Mouse (Mus musculus): ENCODE measurements around the gene Tom1l2. TPM values are rescaled to one million over a fixed set of nuclear protein-coding genes. Genes with fewer than 3 reads are reported as not detected.

Tom1l2 gene
- polyA plus RNA-seq, 1 experiment from 2014 or later, result 6.8 TPM

DNA sequence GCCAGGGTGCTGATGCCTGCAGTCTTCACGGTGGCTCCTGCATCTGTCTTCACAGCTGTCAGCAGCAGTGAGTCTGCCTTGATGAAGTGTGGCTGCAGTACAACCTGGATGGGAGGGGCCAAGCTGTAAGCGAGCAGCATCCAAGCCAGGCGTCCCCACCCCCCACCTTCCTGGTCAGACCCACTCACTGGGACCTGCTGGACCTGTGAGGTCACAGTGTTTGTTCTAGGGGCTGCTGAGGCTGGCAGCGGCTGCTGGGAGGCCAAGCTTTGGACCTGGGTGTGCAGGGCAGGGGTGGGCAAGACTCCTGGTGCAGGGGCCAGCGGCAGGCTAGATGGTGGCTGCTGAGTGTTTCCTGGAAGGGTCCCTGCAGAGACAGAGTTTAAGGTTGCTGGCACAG, 146.5 kb downstream of the Tom1l2 start:
- 63% methylated on average over 5 of the region's 5 CpGs for WGBS (ENCODE audit: insufficient replicate concordance)
- no peak overlapping the region for H3K4me3 ChIP-seq (ENCODE audit: low read depth, low read length)
- no peak overlapping the region for H3K9ac ChIP-seq (ENCODE audit: low read depth, low read length)
- H3K4me1 ChIP-seq (ENCODE audit: control insufficient read depth, low read depth, low read length), result peaks cover 47% of the 10 kb centered on the region
- no peaks in the 10 kb centered on the region for H3K27me3 ChIP-seq (ENCODE audit: control insufficient read depth, insufficient read depth, low read depth, low read length)
- H3K9me3 ChIP-seq (replicated peaks; ENCODE audit: control insufficient read depth, low read length), result no peaks in the 10 kb centered on the region
- no peak overlapping the region for H3K27ac ChIP-seq (ENCODE audit: low read length)
- H3K4me2 ChIP-seq (ENCODE audit: low read depth, low read length), result no peak overlapping the region
- ATAC-seq (ENCODE audit: low read depth), result no peak
- H3K36me3 ChIP-seq (ENCODE audit: control insufficient read depth, insufficient read depth), result peaks cover 56% of the 10 kb centered on the region

DNA sequence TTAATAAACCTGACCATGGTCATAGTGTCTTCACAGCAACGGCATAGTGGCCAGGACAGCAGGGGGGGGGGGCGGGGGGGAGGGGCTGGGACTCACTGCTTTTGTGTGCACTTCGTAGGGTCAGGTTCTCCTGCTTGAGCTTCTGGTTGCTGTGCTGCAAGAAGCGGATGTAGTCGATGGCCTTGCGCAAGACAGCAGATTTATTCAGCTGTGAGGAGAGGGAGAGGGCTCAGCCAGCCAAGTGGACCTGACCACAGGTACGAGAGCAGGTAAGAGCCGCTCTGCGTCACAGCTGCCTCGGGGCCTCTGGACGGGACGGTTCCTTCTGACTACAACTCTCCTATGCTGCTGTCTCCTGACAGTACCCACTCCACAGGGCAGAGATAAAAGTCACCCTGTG, 147.7 kb downstream of the Tom1l2 start:
- no peaks in the 10 kb centered on the region for H3K27me3 ChIP-seq (ENCODE audit: control insufficient read depth, insufficient read depth, low read depth, low read length)
- ATAC-seq (ENCODE audit: low read depth), result no peak
- no peak overlapping the region for H3K9ac ChIP-seq (ENCODE audit: low read depth, low read length)
- no peak overlapping the region for H3K27ac ChIP-seq (ENCODE audit: low read length)
- H3K4me2 ChIP-seq (ENCODE audit: low read depth, low read length), result no peak overlapping the region
- H3K4me1 ChIP-seq (ENCODE audit: control insufficient read depth, low read depth, low read length), result peaks cover 38% of the 10 kb centered on the region
- peaks cover 62% of the 10 kb centered on the region for H3K36me3 ChIP-seq (ENCODE audit: control insufficient read depth, insufficient read depth)
- no peak overlapping the region for H3K4me3 ChIP-seq (ENCODE audit: low read depth, low read length)
- WGBS (ENCODE audit: insufficient replicate concordance), result 73% methylated on average over 12 of the region's 12 CpGs
- H3K9me3 ChIP-seq (replicated peaks; ENCODE audit: control insufficient read depth, low read length), result no peaks in the 10 kb centered on the region

DNA sequence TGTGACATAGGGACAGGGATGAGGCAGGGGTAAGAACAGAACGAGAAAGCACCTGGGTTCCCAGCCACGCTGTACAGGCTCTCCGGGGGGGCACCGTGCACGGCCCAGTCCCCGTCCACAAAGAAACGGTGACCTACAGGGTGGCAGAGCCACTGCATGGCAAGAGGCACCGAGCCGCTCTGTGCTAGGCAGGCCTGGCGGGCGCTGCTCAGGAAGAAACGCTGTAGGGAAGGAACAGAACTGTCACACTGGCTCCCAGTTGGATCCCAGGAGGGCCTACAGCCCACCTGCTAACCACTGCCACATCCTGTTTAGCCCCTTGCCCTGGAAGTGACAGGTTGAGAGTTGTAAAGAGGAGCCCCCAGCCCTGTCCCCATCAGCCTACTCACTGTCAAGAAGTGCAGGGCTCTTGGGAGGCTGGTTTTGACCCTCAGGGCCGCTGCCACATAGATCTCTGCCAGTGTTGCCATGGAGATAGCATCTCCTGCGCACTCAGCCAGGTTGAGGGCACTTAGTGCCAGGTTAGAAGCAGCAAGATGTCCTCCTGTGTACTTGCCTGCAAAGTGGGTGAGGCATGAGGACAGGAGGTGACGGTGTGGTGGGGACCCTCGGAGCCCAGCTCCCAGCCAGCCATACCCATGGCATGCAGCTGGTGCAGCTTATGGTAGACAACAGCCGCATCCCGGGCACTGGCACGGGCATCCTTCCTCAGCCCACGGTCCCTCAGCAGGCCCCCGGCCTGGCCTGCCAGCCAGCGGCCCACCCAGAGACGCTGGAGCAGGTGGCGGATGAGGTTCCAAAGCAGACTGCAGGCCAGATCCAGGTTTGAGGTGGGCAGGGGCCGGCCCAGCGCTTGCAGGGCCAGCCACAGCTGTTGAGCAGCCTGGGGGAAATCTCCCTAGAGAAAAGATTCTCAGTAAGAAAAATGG, 149.7 kb downstream of the Tom1l2 start:
- Histone ChIP-seq H3K36me3 (ENCODE audit: control insufficient read depth, insufficient read depth) (peaks cover 72% of the 10 kb centered on the region), H3K4me2 (ENCODE audit: low read depth, low read length) (no peak overlapping the region), H3K4me3 (ENCODE audit: low read depth, low read length) (no peak overlapping the region), H3K27ac (ENCODE audit: low read length) (no peak overlapping the region), H3K9me3 (replicated peaks; ENCODE audit: control insufficient read depth, low read length) (no peaks in the 10 kb centered on the region), H3K27me3 (ENCODE audit: control insufficient read depth, insufficient read depth, low read depth, low read length) (no peaks in the 10 kb centered on the region), H3K9ac (ENCODE audit: low read depth, low read length) (no peak overlapping the region), H3K4me1 (ENCODE audit: control insufficient read depth, low read depth, low read length) (peaks cover 19% of the 10 kb centered on the region)
- 87% methylated on average over 26 of the region's 26 CpGs for WGBS (ENCODE audit: insufficient replicate concordance)
- ATAC-seq (ENCODE audit: low read depth), result no peak

DNA sequence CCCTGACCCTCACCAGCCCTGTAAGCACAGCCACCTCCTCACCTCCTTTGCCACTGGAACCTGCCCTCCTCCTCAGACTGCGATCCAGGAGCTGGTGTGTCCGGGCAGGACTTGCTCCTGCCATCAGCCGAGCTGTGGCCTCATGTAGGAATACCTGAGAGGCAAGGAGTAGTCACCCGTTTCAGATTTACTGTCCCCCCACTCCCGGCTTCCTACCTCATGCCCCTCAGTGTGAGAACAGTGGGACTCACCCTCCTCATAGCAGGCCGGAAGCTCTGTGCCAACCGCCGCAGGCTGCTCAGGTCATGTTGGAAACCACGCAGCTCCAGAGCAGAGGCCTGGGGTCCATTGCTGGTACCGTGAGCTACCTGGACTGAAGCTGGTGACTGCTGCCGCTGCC, 152.3 kb downstream of the Tom1l2 start:
- no peaks in the 10 kb centered on the region for H3K27me3 ChIP-seq (ENCODE audit: control insufficient read depth, insufficient read depth, low read depth, low read length)
- no peak overlapping the region for H3K4me3 ChIP-seq (ENCODE audit: low read depth, low read length)
- peaks cover 57% of the 10 kb centered on the region for H3K36me3 ChIP-seq (ENCODE audit: control insufficient read depth, insufficient read depth)
- 75% methylated on average over 11 of the region's 11 CpGs for WGBS (ENCODE audit: insufficient replicate concordance)
- peaks cover 1% of the 10 kb centered on the region for H3K4me1 ChIP-seq (ENCODE audit: control insufficient read depth, low read depth, low read length)
- no peak for ATAC-seq (ENCODE audit: low read depth)
- H3K4me2 ChIP-seq (ENCODE audit: low read depth, low read length), result no peak overlapping the region
- H3K27ac ChIP-seq (ENCODE audit: low read length), result no peak overlapping the region
- H3K9ac ChIP-seq (ENCODE audit: low read depth, low read length), result no peak overlapping the region
- H3K9me3 ChIP-seq (replicated peaks; ENCODE audit: control insufficient read depth, low read length), result no peaks in the 10 kb centered on the region

DNA sequence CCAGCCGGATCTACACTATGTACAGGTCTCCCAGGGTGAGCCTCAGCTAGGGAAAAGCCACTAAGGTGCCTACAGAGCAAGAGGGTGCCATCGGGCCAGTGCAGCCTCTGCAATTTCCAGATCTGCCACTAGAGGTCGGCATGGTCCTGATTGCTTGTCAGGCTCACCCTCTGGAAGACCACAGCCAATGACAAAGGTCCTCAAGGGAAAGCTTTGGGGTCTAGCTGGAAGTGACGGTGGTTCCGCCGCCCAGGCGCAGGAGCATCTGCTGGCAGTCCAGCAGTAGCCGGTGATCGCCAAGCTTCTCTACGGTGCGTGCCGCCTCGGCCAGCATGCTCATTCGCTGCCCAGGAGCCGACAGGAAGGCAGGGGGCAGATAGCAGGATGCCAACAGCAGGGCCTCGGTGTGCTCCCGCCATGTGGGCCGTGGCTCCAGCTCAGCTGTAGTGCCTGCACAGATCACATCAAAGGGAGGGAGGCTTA, 153.0 kb downstream of the Tom1l2 start:
- Histone ChIP-seq H3K27ac (ENCODE audit: low read length) (no peak overlapping the region), H3K27me3 (ENCODE audit: control insufficient read depth, insufficient read depth, low read depth, low read length) (no peaks in the 10 kb centered on the region), H3K4me3 (ENCODE audit: low read depth, low read length) (no peak overlapping the region), H3K4me2 (ENCODE audit: low read depth, low read length) (no peak overlapping the region), H3K4me1 (ENCODE audit: control insufficient read depth, low read depth, low read length) (no peaks in the 10 kb centered on the region; the same call in 1 of the 2 replicates), H3K9ac (ENCODE audit: low read depth, low read length) (no peak overlapping the region), H3K36me3 (ENCODE audit: control insufficient read depth, insufficient read depth) (peaks cover 55% of the 10 kb centered on the region), H3K9me3 (replicated peaks; ENCODE audit: control insufficient read depth, low read length) (peaks cover 4% of the 10 kb centered on the region; the same call in 1 of the 2 replicates)
- WGBS (ENCODE audit: insufficient replicate concordance), result 17% methylated on average over 18 of the region's 18 CpGs
- ATAC-seq (ENCODE audit: low read depth), result peak; percentile 65

DNA sequence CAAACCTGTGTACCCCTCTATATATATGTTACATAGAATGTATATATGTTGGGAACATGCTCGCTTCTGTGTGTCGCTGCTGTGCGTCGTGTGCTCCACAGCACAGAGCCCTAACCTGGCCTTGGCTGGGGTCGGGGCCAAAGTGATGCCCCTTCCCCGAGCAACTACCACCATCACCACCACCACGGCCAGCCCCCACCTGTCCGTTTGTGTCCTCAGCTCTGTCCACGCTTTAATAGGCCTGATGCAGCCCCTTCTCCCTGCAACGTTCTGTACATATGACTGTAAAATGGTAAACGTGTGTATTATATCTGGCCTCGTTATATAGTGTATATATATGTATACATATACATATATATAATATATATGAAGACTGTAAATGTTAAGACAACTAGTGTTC, 154.1 kb downstream of the Tom1l2 start:
- Histone ChIP-seq H3K9ac (ENCODE audit: low read depth, low read length) (no peak overlapping the region), H3K4me3 (ENCODE audit: low read depth, low read length) (no peak overlapping the region), H3K27me3 (ENCODE audit: control insufficient read depth, insufficient read depth, low read depth, low read length) (no peaks in the 10 kb centered on the region), H3K4me1 (ENCODE audit: control insufficient read depth, low read depth, low read length) (no peaks in the 10 kb centered on the region; the same call in 1 of the 2 replicates), H3K9me3 (replicated peaks; ENCODE audit: control insufficient read depth, low read length) (peaks cover 4% of the 10 kb centered on the region; the same call in 1 of the 2 replicates), H3K36me3 (ENCODE audit: control insufficient read depth, insufficient read depth) (peaks cover 44% of the 10 kb centered on the region), H3K4me2 (ENCODE audit: low read depth, low read length) (no peak overlapping the region), H3K27ac (ENCODE audit: low read length) (no peak overlapping the region)
- no peak for ATAC-seq (ENCODE audit: low read depth)
- 79% methylated on average over 12 of the region's 12 CpGs for WGBS (ENCODE audit: insufficient replicate concordance)

DNA sequence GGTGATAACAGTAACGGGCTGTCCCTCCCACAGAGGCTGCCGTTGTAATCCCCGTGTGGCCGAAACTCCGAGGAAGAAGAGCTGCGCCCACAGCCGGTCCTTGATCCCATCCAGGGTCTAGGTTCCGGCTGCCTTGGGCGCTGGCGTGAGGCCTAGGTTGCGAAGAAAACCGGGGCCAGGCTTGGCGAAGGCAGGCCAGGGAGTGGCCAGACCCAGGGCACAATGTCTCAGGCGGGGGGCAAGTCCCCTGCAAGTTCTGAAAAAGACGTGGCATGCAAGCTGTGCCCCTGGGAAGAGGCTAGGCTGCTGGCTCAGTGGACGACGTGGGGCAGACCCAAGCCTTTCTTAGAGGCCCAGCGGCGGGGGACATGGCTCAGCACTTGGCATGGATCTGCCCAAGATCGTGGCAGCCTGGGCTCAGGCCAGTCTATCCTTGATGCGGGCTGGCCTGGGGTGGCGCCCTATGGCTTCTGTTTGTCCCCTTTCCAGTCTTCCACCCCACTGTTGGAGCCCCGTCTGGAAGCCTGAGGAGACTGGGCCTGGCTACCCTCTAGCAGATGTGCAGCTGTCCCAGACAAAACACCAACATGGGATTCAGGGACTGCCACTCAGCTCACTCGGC, 154.6 kb downstream of the Tom1l2 start:
- Histone ChIP-seq H3K36me3 (ENCODE audit: control insufficient read depth, insufficient read depth) (peaks cover 39% of the 10 kb centered on the region), H3K4me1 (ENCODE audit: control insufficient read depth, low read depth, low read length) (no peaks in the 10 kb centered on the region; the same call in 1 of the 2 replicates), H3K27ac (ENCODE audit: low read length) (no peak overlapping the region), H3K9me3 (replicated peaks; ENCODE audit: control insufficient read depth, low read length) (peaks cover 4% of the 10 kb centered on the region; the same call in 1 of the 2 replicates), H3K9ac (ENCODE audit: low read depth, low read length) (no peak overlapping the region), H3K4me2 (ENCODE audit: low read depth, low read length) (no peak overlapping the region), H3K4me3 (ENCODE audit: low read depth, low read length) (no peak overlapping the region), H3K27me3 (ENCODE audit: control insufficient read depth, insufficient read depth, low read depth, low read length) (no peaks in the 10 kb centered on the region)
- WGBS (ENCODE audit: insufficient replicate concordance), result 77% methylated on average over 24 of the region's 24 CpGs
- ATAC-seq (ENCODE audit: low read depth), result no peak

DNA sequence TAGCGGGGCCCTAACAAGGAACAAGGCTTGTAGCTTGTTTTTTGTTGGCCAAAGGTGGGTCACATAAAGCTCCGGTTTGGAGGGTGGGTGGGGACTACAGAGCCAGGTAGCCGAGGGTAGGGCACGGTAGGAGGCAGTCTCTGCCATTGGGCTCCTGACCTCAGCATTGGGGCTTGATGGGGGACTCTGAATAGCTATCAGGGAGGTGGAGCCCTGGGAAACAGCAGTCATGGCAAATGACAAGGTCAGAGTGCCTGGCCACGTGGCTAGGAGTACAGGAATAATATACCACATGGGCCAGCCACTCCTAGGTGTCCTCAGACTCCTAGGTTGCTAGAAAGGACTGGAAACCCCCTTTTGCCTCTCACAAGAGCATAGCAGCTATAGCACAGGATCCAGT, 156.4 kb downstream of the Tom1l2 start:
- ATAC-seq (ENCODE audit: low read depth), result no peak
- H3K9me3 ChIP-seq (replicated peaks; ENCODE audit: control insufficient read depth, low read length), result peaks cover 4% of the 10 kb centered on the region; the same call in 1 of the 2 replicates
- H3K4me3 ChIP-seq (ENCODE audit: low read depth, low read length), result no peak overlapping the region
- H3K27ac ChIP-seq (ENCODE audit: low read length), result no peak overlapping the region
- peaks cover 22% of the 10 kb centered on the region for H3K36me3 ChIP-seq (ENCODE audit: control insufficient read depth, insufficient read depth)
- no peaks in the 10 kb centered on the region for H3K27me3 ChIP-seq (ENCODE audit: control insufficient read depth, insufficient read depth, low read depth, low read length)
- no peaks in the 10 kb centered on the region; the same call in 1 of the 2 replicates for H3K4me1 ChIP-seq (ENCODE audit: control insufficient read depth, low read depth, low read length)
- WGBS (ENCODE audit: insufficient replicate concordance), result 62% methylated on average over 5 of the region's 5 CpGs
- H3K4me2 ChIP-seq (ENCODE audit: low read depth, low read length), result no peak overlapping the region
- no peak overlapping the region for H3K9ac ChIP-seq (ENCODE audit: low read depth, low read length)

DNA sequence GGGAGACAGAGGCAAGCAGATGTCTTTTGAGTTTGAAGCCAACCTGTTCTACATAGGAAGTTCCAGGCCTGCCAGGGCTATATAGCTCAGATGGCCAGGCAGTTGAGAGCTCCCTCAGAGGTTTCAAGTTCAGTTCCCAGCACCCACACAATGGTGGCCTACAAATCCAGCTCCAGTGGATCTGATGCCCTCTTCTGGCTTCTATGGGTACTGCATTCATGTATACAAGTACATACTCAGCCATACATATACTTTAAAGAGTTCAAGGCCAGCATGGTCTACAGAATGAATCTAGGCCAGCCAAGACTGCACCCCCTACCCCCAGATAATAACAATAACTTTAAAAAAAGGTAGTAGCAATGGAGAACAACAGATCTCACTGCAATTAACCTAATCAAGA, 157.6 kb downstream of the Tom1l2 start:
- Histone ChIP-seq H3K4me3 (ENCODE audit: low read depth, low read length) (no peak overlapping the region), H3K9ac (ENCODE audit: low read depth, low read length) (no peak overlapping the region), H3K9me3 (replicated peaks; ENCODE audit: control insufficient read depth, low read length) (peaks cover 4% of the 10 kb centered on the region; the same call in 1 of the 2 replicates), H3K4me1 (ENCODE audit: control insufficient read depth, low read depth, low read length) (no peaks in the 10 kb centered on the region; the same call in 1 of the 2 replicates), H3K4me2 (ENCODE audit: low read depth, low read length) (no peak overlapping the region), H3K27ac (ENCODE audit: low read length) (no peak overlapping the region), H3K27me3 (ENCODE audit: control insufficient read depth, insufficient read depth, low read depth, low read length) (no peaks in the 10 kb centered on the region), H3K36me3 (ENCODE audit: control insufficient read depth, insufficient read depth) (peaks cover 15% of the 10 kb centered on the region)
- ATAC-seq (ENCODE audit: low read depth), result no peak
